Mouse (Mus musculus): ENCODE measurements around the gene Fry. TPM values are rescaled to one million over a fixed set of nuclear protein-coding genes. Genes with fewer than 3 reads are reported as not detected.

Fry gene
- total RNA-seq, 2 experiments from 2014 or later, result 134 to 136 TPM

- intact Hi-C loops (cut with DNase I), result no loop called here
- DNase-seq, result no peak
Measured at GRCm38 (mm10) chr5:150125920-150126319, 7.5 kb downstream of the Fry start.

DNA sequence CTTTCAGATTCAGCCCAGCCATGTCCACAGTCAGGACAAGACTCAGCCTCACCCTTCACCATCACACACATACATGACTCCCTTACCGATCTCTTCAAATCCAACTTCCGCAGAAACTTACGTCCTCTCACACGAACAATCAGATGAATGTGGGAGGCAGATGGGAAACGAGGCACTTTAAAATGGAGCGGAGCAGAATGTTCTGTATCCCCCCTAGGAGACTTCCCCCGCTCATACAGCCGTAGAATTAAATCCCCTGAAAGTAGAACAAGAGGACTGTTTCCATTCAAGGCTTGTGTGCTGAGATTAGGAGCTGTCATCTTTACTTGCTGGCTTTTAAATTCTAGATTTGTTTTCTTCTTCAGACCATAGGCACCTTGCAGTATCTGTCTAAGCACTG, 10.0 kb downstream of the Fry start:
- intact Hi-C loops (cut with DNase I), result no loop called here
- no peak for DNase-seq

DNA sequence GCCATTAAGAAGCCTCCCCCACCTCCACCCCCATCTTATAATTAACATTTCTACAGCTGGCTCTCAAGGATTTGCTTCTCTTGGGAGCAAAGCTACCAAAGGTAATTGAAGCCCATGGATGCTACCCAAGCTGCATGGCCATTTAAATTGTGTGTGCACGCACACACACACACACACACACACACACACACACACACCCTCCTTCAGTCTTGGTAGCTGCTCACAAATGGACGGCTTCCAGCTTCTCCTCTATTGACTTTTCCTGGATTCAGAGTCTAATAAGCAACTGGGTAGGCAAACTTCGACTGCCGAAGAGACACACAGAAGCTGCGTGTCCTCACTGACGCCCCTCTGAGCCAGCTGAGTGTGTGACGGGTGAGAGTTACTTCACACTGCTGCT, 11.7 kb downstream of the Fry start:
- DNase-seq, result no peak
- intact Hi-C loops (cut with DNase I), result no loop called here

DNA sequence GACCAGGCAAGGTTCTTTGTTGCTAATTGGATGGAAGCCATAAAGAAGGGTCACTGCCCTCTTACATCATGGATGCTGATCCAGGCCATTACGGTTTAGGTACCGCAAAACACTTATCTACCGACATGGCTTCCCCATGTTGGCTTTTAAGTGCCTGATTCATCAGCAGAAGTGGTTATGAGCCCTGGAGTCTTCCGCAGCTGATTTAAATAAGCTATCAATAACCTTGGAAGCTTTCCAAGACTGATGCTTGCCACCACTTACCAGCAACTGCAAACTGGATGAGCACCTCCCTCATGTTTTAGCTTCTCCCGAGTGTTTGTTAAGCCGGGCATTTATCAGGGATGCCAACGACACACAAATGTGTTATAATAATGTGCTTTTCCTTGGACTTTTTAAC, 12.7 kb downstream of the Fry start:
- intact Hi-C loops (cut with DNase I), result no loop called here
- DNase-seq, result no peak

- no peak for DNase-seq
- intact Hi-C loops (cut with DNase I), result no loop called here
Measured at GRCm38 (mm10) chr5:150134651-150135050, 16.2 kb downstream of the Fry start.

DNA sequence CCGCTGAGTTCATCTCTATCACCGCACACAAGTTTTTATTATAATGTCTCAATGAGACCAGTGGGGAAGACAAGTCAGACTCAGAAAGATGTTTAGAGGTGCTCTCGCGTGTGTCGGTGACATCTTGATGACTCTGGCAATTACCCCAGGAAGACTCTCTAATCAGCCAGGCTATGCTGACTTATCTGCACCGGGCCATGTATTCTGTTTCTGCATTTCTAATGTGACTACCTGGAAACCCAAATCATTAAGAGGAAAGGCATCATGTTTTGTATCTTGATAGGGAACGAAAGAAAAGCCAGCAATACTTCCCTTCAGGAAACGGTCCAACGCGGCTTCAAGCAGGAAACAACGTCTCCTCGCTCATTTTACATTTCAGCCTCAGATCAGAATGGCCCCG, 17.1 kb downstream of the Fry start:
- DNase-seq, result no peak
- intact Hi-C loops (cut with DNase I), result no loop called here

DNA sequence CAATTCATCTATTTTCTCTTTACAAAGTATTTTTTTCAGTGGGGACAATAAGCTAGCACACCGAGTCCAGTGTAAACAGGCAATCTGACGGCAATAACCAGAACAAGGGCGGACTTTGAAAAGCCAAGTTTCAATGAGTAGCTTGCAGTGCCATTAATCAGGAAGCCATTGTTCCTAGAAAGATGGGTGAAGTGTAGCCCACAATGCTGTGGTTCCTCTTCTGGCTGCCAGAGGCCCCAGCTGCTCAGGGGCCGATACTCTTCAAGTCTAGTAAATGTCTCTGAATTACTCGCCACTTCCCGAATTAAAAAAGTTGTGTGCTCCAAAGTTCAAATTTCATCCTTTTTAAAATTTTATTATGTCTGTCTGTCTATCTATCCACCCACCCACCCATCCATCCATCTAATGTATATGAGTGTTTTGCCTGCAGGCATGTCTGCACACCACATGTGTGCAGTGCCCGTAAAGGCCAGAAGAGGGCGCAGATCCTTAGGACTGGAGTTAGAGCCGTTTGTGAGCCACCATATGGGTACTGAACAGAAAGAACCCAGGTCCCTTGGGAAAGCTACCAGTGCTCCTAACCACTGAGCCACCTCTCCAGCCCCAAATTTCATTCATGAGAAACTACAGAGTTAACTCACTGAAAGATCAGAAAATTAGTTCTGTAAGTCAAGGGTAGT, 19.5 kb downstream of the Fry start:
- intact Hi-C loops (cut with DNase I), result no loop called here
- no peak for DNase-seq

DNA sequence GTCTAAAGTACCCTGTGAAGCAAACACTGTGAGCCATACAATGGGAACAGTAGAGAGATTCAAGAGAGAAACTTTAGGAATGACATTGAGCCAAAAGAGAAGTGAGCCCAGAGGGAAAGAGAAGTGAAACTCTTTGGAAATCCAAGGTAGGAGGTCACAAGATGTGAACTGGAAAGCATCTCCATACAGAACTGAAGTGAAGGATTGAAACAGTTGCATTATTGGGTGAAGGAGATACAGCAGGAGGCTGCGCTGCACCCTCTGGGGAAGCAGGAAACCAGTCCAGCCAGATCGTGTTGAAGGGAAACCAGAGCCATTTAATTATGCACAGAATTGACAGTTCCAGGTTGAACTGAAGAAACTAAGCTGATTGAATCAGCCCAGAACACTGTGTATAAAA, 22.1 kb downstream of the Fry start:
- intact Hi-C loops (cut with DNase I), result no loop called here

GRCm38 (mm10) chr5:150145967-150146366, 27.5 kb downstream of the Fry start:
- no peak for DNase-seq
- intact Hi-C loops (cut with DNase I), result no loop called here

More for the DNA sequence above, 22.1 kb downstream of the Fry start:
- DNase-seq, result no peak

DNA sequence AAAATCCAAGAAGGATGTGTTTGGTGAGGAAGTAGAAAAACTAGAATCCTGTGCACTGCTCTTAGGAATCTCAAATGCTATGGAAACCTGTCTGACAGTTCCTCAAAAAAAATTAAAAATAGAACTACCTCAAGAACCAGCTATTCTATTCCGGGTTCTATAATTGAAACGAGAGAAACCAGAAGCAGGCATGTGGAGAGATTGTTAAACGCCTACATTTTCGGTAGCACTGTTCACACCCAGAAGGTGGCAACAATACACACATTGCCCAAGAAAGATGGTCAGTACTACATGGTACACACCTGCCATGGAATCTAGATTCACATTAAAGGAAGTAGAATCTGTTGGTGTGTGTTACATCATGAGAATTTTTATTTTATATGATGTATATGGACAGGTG, 28.2 kb downstream of the Fry start:
- intact Hi-C loops (cut with DNase I), result no loop called here
- DNase-seq, result no peak

GRCm38 (mm10) chr5:150149725-150150124, 31.3 kb downstream of the Fry start:
- intact Hi-C loops (cut with DNase I), result loop anchor here (2.0 kb wide), 1 partner anchor 33 kb away; no protein-coding TSS in a partner anchor
- DNase-seq, result peak in 1 of 2 experiments; percentile 14

DNA sequence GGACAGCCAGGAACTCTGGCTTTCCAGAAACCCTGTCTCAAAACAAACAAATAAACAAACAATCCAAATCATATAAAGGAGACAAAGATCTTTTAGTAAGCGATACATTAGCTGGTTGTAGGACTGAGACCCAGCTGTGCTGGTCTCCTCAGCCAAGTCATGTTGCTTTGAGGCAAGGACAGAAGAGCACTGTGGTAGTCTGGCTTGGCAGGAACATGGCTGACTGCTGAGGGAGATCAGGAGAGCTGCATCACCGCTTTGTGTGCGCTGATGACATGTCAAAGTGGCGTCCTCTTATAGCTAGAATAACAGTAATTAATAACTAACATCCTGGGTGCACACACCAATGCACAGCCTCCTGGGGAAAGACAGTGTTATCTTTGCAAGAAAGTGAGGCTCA, 32.5 kb downstream of the Fry start:
- no peak for DNase-seq
- intact Hi-C loops (cut with DNase I), result loop anchor here (2.0 kb wide), 1 partner anchor 34 kb away; no protein-coding TSS in a partner anchor

- peak in 1 of 2 experiments; percentile 31 for DNase-seq
- intact Hi-C loops (cut with DNase I), result no loop called here
Measured at GRCm38 (mm10) chr5:150152071-150152879, 33.8 kb downstream of the Fry start.

DNA sequence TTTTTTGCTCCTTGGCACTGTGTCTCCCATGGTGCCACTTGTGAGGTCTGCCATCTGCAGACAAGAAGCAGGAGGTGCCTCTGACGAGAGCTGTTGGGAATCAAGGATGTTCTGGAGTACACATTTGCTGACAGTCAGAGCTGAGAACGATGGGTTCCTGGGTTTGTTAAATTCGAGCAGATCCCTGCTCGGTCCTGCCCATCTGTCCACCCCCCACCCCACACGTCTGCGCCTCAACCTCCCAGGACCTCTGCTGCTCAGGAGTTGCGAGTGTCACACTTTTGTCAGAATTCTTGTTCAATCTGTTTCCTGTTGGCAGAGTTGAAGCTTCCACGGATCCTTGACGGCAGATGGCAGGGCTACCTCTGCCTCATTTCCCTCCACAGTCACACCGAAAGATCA, 34.4 kb downstream of the Fry start:
- intact Hi-C loops (cut with DNase I), result no loop called here
- no peak for DNase-seq

DNA sequence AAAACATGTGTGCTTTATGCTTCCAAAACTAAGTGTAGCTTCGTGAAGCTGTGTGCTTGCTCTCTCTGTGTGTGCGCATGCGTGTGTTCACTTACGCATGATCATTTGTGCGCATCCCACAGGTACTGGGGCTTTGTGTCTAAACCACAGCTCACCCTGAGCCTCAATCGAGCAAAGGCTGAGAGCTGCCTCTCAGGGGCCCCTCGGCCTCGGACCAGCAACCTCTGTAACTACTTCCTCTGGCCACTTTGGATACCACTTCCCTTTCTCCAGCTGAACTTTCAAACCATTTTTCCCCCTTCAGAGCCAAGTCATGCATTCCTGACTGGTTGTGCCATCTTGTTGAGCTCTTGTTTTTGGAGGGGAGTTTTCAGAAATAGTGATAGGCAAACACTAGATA, 36.9 kb downstream of the Fry start:
- intact Hi-C loops (cut with DNase I), result no loop called here
- no peak for DNase-seq

DNA sequence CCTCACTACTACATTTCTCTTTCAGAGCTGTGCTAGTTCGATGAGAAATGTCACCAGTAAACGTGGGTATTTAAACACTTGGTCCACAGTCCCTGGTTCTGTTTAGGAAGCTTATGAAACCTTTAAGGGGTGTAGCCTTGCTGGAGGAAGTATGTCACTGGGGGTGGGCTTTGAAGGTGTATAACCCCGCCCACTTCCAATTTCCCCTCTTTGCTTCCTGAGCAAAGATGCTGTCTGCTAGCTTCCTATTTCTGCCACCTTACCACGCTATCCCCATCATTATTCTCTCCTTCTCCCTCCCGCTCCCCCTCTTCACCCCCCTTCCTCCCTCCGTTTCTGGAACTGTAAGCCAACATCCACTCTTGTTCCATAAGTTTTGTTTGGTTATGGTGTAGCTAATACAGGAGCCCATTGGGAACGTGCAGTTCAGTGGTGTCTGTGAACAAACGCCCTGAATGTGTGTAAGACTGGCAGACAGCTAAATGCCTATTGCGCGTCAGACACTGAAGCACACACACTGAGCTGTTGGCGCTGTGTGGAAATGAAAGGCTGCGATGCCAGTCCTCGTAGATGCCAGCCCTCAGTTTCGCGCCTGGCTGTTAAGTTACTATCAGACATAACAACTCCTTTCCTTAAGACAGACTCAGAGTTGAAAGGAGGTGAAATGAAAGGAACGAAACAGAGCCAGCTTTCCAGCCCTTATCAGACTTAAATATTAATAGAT, 37.8 kb downstream of the Fry start:
- DNase-seq, result peak in 1 of 2 experiments; percentile 15

GRCm38 (mm10) chr5:150157682-150158081, 39.2 kb downstream of the Fry start:
- DNase-seq, result peak; percentile 57 to 59
- intact Hi-C loops (cut with DNase I), result loop anchor here (1.0 to 2.0 kb wide), 2 partner anchors 43 to 60 kb away; no protein-coding TSS in a partner anchor

More for the DNA sequence above, 37.8 kb downstream of the Fry start:
- intact Hi-C loops (cut with DNase I), result loop anchor here (2.0 kb wide), 1 partner anchor 41 kb away; no protein-coding TSS in a partner anchor

GRCm38 (mm10) chr5:150159151-150159550, 40.7 kb downstream of the Fry start:
- intact Hi-C loops (cut with DNase I), result no loop called here
- no peak for DNase-seq

DNA sequence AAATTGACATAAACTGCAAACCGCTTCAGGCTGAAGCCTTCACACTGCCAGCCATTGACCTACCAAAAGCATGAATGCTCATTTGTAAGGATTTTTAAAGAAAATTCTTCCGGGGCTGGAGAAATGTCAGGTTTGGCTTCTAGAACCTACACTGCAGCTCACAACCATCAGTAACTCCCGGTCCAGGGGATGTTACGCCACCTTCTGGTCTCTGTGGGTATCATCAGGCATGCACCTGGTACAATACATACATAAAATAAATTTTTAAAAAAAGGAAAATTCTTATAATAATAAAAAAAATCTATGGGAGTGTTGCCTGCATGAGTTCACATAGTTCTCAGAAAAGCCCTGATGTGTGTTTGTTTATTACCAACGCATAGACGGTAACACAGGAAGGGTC, 42.7 kb downstream of the Fry start:
- intact Hi-C loops (cut with DNase I), result no loop called here
- no peak for DNase-seq

DNA sequence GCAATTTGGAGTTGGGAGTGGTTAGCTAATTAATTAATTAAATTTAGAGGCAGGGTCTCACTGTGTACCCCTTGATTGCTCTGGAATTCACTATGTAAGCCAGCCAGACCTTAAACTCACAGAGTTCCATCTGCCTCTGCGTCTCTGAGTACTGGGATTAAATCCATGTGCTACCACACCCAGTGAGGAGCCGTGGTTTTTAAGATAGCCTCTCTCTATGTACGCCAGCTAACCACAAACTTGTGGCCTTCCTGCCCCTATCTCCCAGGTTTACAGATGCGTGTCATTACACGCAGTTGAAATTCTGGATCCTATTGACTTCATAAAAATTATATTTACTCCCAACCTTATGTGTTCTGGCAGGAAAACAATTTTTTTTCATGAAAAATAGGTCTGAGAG, 43.5 kb downstream of the Fry start:
- no peak for DNase-seq
- intact Hi-C loops (cut with DNase I), result no loop called here

DNA sequence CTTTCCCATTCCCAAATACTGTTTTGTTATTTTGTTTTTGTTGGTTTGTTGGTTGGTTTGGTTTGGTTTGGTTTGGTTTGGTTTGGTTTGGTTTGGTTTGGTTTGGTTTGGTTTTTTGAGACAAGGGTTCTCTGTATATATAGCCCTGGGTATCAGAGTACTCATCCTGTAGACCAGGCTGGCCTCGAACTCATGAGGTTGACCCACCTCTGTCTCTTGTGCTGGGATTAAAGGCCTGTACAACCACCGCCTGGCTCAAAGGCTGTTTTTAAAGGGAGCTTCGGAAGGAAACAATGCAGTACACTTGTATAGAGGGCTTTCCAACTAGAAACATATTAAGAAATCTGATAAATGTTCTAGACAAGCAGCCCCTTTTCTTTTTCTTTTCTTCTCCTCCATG, 46.2 kb downstream of the Fry start:
- DNase-seq, result no peak
- intact Hi-C loops (cut with DNase I), result no loop called here

Data from heart, postnatal 36 days (tissue).